Mouse (Mus musculus): ENCODE measurements at regions not wholly inside any gene's neighbourhood (a gene's known extent, or its start where the extent isn't known, plus 50 kb on each side); places are given as distances from the start of the nearest gene placed in this dataset.

GRCm38 (mm10) chr4:93664293-93664692, 329.0 kb upstream of the Tusc1 start:
- Histone ChIP-seq H3K9ac (ENCODE audit: low read depth, low read length) (no peak overlapping the region), H3K79me2 (ENCODE audit: control insufficient read depth, insufficient read depth, low read length) (no peaks in the 10 kb centered on the region)
- TF ChIP-seq POLR2A (IDR thresholded peaks at IDR 0.05; ENCODE audit: extremely low read depth, insufficient read depth, low read length) (no peak), CTCF (IDR thresholded peaks at IDR 0.05; ENCODE audit: low read depth, low read length) (no peak)

GRCm38 (mm10) chr4:93638207-93638606, 302.9 kb upstream of the Tusc1 start:
- Histone ChIP-seq H3K27me3 (ENCODE audit: control insufficient read depth, insufficient read depth, low read length) (no peaks in the 10 kb centered on the region), H3K4me1 (ENCODE audit: control insufficient read depth, insufficient read depth, low read length) (no peaks in the 10 kb centered on the region), H3K79me2 (ENCODE audit: control insufficient read depth, insufficient read depth, low read length) (no peaks in the 10 kb centered on the region), H3K27ac (replicated peaks; ENCODE audit: insufficient read depth, low read depth, low read length) (no peak overlapping the region), H3K9ac (ENCODE audit: low read depth, low read length) (no peak overlapping the region), H3K36me3 (ENCODE audit: control insufficient read depth, insufficient read depth, low read length) (no peaks in the 10 kb centered on the region), H3K4me3 (ENCODE audit: insufficient read depth, low read depth, low read length) (no peak overlapping the region)
- TF ChIP-seq POLR2A (IDR thresholded peaks at IDR 0.05; ENCODE audit: extremely low read depth, insufficient read depth, low read length) (no peak), CTCF (IDR thresholded peaks at IDR 0.05; ENCODE audit: low read depth, low read length) (no peak)
- 93% methylated on average over 1 of the region's 1 CpGs for WGBS
- DNase-seq (ENCODE audit: extremely low read depth, low read depth, low spot score) = no peak

More at GRCm38 (mm10) chr4:93664293-93664692, 329.0 kb upstream of the Tusc1 start:
- Histone ChIP-seq H3K27ac (replicated peaks; ENCODE audit: insufficient read depth, low read depth, low read length) (no peak overlapping the region), H3K4me3 (ENCODE audit: insufficient read depth, low read depth, low read length) (no peak overlapping the region), H3K27me3 (ENCODE audit: control insufficient read depth, insufficient read depth, low read length) (no peaks in the 10 kb centered on the region), H3K36me3 (ENCODE audit: control insufficient read depth, insufficient read depth, low read length) (no peaks in the 10 kb centered on the region), H3K4me1 (ENCODE audit: control insufficient read depth, insufficient read depth, low read length) (no peaks in the 10 kb centered on the region)
- no peak for DNase-seq (ENCODE audit: extremely low read depth, low read depth, low spot score)
- 43% methylated on average over 1 of the region's 1 CpGs for WGBS

GRCm38 (mm10) chr4:93598474-93598873, 263.2 kb upstream of the Tusc1 start:
- WGBS = 84% methylated on average over 1 of the region's 1 CpGs
- TF ChIP-seq POLR2A (IDR thresholded peaks at IDR 0.05; ENCODE audit: extremely low read depth, insufficient read depth, low read length) (no peak), CTCF (IDR thresholded peaks at IDR 0.05; ENCODE audit: low read depth, low read length) (no peak)
- H3K9ac ChIP-seq (ENCODE audit: low read depth, low read length) = no peak overlapping the region
- no peaks in the 10 kb centered on the region for H3K79me2 ChIP-seq (ENCODE audit: control insufficient read depth, insufficient read depth, low read length)
- H3K27ac ChIP-seq (replicated peaks; ENCODE audit: insufficient read depth, low read depth, low read length) = no peak overlapping the region
- no peaks in the 10 kb centered on the region for H3K27me3 ChIP-seq (ENCODE audit: control insufficient read depth, insufficient read depth, low read length)
- no peak for DNase-seq (ENCODE audit: extremely low read depth, low read depth, low spot score)
- no peaks in the 10 kb centered on the region for H3K36me3 ChIP-seq (ENCODE audit: control insufficient read depth, insufficient read depth, low read length)
- H3K4me3 ChIP-seq (ENCODE audit: insufficient read depth, low read depth, low read length) = no peak overlapping the region
- no peaks in the 10 kb centered on the region for H3K4me1 ChIP-seq (ENCODE audit: control insufficient read depth, insufficient read depth, low read length)

- DNase-seq (ENCODE audit: extremely low read depth, low read depth, low spot score) = no peak
- Histone ChIP-seq H3K36me3 (ENCODE audit: control insufficient read depth, insufficient read depth, low read length) (no peaks in the 10 kb centered on the region), H3K27me3 (ENCODE audit: control insufficient read depth, insufficient read depth, low read length) (no peaks in the 10 kb centered on the region), H3K9ac (ENCODE audit: low read depth, low read length) (no peak overlapping the region), H3K4me3 (ENCODE audit: insufficient read depth, low read depth, low read length) (no peak overlapping the region), H3K4me1 (ENCODE audit: control insufficient read depth, insufficient read depth, low read length) (no peaks in the 10 kb centered on the region), H3K79me2 (ENCODE audit: control insufficient read depth, insufficient read depth, low read length) (no peaks in the 10 kb centered on the region), H3K27ac (replicated peaks; ENCODE audit: insufficient read depth, low read depth, low read length) (no peak overlapping the region)
- WGBS = 85% methylated on average over 1 of the region's 1 CpGs
- TF ChIP-seq POLR2A (IDR thresholded peaks at IDR 0.05; ENCODE audit: extremely low read depth, insufficient read depth, low read length) = no peak
- no peak for TF ChIP-seq CTCF (IDR thresholded peaks at IDR 0.05; ENCODE audit: low read depth, low read length)
Measured at GRCm38 (mm10) chr4:93584328-93584727, 249.0 kb upstream of the Tusc1 start.

- Histone ChIP-seq H3K27ac (replicated peaks; ENCODE audit: insufficient read depth, low read depth, low read length) (no peak overlapping the region), H3K9ac (ENCODE audit: low read depth, low read length) (no peak overlapping the region), H3K4me1 (ENCODE audit: control insufficient read depth, insufficient read depth, low read length) (no peaks in the 10 kb centered on the region), H3K36me3 (ENCODE audit: control insufficient read depth, insufficient read depth, low read length) (no peaks in the 10 kb centered on the region), H3K27me3 (ENCODE audit: control insufficient read depth, insufficient read depth, low read length) (no peaks in the 10 kb centered on the region), H3K4me3 (ENCODE audit: insufficient read depth, low read depth, low read length) (no peak overlapping the region), H3K79me2 (ENCODE audit: control insufficient read depth, insufficient read depth, low read length) (no peaks in the 10 kb centered on the region)
- no peak for DNase-seq (ENCODE audit: extremely low read depth, low read depth, low spot score)
- 75% methylated on average over 4 of the region's 4 CpGs for WGBS
- no peak for TF ChIP-seq CTCF (IDR thresholded peaks at IDR 0.05; ENCODE audit: low read depth, low read length)
- no peak for TF ChIP-seq POLR2A (IDR thresholded peaks at IDR 0.05; ENCODE audit: extremely low read depth, insufficient read depth, low read length)
Measured at GRCm38 (mm10) chr4:93583670-93584303, 248.5 kb upstream of the Tusc1 start.

- Histone ChIP-seq H3K79me2 (ENCODE audit: control insufficient read depth, insufficient read depth, low read length) (no peaks in the 10 kb centered on the region), H3K9ac (ENCODE audit: low read depth, low read length) (no peak overlapping the region), H3K4me1 (ENCODE audit: control insufficient read depth, insufficient read depth, low read length) (no peaks in the 10 kb centered on the region), H3K36me3 (ENCODE audit: control insufficient read depth, insufficient read depth, low read length) (no peaks in the 10 kb centered on the region), H3K4me3 (ENCODE audit: insufficient read depth, low read depth, low read length) (no peak overlapping the region), H3K27ac (replicated peaks; ENCODE audit: insufficient read depth, low read depth, low read length) (no peak overlapping the region), H3K27me3 (ENCODE audit: control insufficient read depth, insufficient read depth, low read length) (no peaks in the 10 kb centered on the region)
- DNase-seq (ENCODE audit: extremely low read depth, low read depth, low spot score) = no peak
- 78% methylated on average over 5 of the region's 5 CpGs for WGBS
- no peak for TF ChIP-seq POLR2A (IDR thresholded peaks at IDR 0.05; ENCODE audit: extremely low read depth, insufficient read depth, low read length)
- no peak for TF ChIP-seq CTCF (IDR thresholded peaks at IDR 0.05; ENCODE audit: low read depth, low read length)
Measured at GRCm38 (mm10) chr4:93579343-93579742, 244.0 kb upstream of the Tusc1 start.

Measured in liver, adult 2 months (tissue).